Mouse (Mus musculus) CH12.LX (cell line): ENCODE measurements around the gene Gm21992.

Experiments used
- CHD2 ChIP-seq: IDR thresholded peaks from 2 replicates; pipeline ENCODE4 v1.6.1; 2011; ENCODE audit warnings: low read length, improper control_type of control experiment
- CTCF ChIP-seq, 2 experiments: IDR thresholded peaks in 1 of 2; conservative IDR thresholded peaks in 1 of 2; 2 replicates each; pipeline ENCODE4 v1.5.1; 2011 to 2012; ENCODE audit warnings: low read depth in 2 of 2, low read length in 2 of 2, improper control_type of control experiment in 1 of 2, inconsistent platforms in 1 of 2, mild to moderate bottlenecking in 1 of 2, moderate library complexity in 1 of 2
- EP300 ChIP-seq: IDR thresholded peaks from 2 replicates; pipeline ENCODE4 v1.6.1; 2011; ENCODE audit warnings: low read length, improper control_type of control experiment
- IRF4 ChIP-seq: IDR thresholded peaks from 2 replicates; pipeline ENCODE4 v1.6.1; 2014; ENCODE audit warnings: low read depth, mild to moderate bottlenecking, inconsistent platforms, low read length, improper control_type of control experiment
- MAX ChIP-seq: IDR thresholded peaks from 2 replicates; pipeline ENCODE4 v1.6.1; 2011; ENCODE audit warnings: low read length, improper control_type of control experiment
- NRF1 ChIP-seq: IDR thresholded peaks from 2 replicates; pipeline ENCODE4 v1.6.1; 2014; ENCODE audit warnings: low read depth, mild to moderate bottlenecking, inconsistent platforms, low read length, improper control_type of control experiment, moderate library complexity
- POLR2A ChIP-seq: IDR thresholded peaks from 2 replicates; pipeline ENCODE4 v1.6.1; 2011; ENCODE audit warnings: low read depth, mild to moderate bottlenecking, improper control_type of control experiment, low read length
- RCOR1 ChIP-seq: conservative IDR thresholded peaks from 2 replicates; pipeline ENCODE4 v1.6.1; 2012; ENCODE audit warnings: low read depth, mild to moderate bottlenecking, inconsistent platforms, low read length, improper control_type of control experiment

DNA sequence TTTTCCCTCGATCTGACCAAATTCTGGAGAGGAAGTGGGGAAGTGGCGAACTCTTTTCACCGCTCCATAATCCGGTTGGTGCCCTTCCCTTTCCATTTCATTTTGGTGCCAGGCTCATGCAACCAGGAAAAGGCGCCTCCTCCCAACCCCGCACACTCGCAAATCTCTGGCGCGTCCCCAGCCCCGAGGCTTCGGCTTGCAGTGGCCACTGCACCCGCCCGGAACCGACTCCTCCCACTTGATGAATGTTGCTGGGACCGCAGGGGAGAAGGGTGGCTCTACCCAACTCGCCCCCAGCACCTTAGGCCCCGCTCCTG, 708 bp downstream of the Gm21992 start:
- TF ChIP-seq CTCF (conservative IDR thresholded peaks at IDR 0.05 in 1 of 2, IDR thresholded peaks at IDR 0.05 in 1 of 2; ENCODE audit: low read depth in 2 of 2, low read length in 2 of 2) (no peak), NRF1 (no peak), EP300 (no peak), POLR2A (no peak), MAX (no peak), RCOR1 (no peak), IRF4 (no peak), CHD2 (no peak)
